Mouse (Mus musculus): Measurements from ENCODE around the gene Clip1. TPM values are rescaled to one million over a fixed set of nuclear protein-coding genes. Genes with fewer than 3 reads are reported as not detected.

Clip1 gene
- polyA plus RNA-seq (2012; rRNA removed) = 90.5 and 98.9 TPM in 2 replicates

GRCm38 (mm10) chr5:123684221-123685144, at the start of gene Clip1:
Gene Clip1, minus strand, starts transcription at chr5:123684618.

DNA sequence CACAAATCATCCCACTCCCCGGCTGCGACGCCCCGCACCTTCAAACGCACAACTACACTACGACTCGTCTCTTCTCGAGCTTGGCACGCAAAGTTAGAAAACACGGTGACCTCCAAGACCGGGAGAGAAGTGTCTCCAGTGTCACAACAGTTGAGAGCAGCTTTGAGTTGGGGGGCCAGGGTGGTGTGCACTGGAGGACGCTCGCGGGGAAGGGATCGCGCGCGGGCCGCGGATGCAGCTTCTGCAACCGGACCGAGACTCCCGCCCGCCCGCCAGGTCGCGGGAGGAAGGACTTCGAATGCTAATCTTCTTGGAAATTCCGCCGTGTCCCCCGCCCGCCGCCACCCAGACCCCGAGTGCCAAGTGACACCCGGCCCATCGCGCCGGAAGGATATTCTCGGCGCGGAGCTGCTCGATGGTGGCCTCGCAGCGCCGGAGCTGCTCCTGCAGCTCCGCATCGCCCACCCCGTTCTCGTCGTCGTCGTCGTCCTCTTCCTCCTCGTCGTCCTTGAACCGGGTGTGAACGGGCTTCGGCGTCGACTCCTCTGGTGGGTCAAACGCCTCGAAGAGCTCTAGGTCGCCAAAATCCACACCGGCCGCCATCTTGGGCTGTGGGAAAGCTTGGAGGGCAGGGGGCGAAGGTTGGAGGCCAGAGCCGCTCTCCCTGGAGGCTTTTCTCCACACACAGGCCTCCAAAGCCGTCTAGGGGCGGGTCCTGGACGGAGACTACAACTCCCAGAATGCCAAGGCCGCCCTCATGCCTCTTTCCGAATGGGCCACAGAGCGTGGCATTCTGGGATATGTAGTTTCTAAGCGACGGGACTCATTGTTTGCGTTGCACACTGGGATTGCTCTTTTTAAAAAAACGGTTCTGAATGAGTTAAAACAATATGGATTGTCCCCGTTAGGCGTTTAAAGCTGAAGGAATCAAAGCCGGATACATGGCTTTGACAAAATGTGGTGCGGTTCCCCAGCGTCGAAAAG, 36.2 kb upstream of the Clip1 start, which contains the start of gene Zcchc8:
Gene Zcchc8 (minus strand): TSS at position 773 of the 984 bp plus-strand sequence.

DNA sequence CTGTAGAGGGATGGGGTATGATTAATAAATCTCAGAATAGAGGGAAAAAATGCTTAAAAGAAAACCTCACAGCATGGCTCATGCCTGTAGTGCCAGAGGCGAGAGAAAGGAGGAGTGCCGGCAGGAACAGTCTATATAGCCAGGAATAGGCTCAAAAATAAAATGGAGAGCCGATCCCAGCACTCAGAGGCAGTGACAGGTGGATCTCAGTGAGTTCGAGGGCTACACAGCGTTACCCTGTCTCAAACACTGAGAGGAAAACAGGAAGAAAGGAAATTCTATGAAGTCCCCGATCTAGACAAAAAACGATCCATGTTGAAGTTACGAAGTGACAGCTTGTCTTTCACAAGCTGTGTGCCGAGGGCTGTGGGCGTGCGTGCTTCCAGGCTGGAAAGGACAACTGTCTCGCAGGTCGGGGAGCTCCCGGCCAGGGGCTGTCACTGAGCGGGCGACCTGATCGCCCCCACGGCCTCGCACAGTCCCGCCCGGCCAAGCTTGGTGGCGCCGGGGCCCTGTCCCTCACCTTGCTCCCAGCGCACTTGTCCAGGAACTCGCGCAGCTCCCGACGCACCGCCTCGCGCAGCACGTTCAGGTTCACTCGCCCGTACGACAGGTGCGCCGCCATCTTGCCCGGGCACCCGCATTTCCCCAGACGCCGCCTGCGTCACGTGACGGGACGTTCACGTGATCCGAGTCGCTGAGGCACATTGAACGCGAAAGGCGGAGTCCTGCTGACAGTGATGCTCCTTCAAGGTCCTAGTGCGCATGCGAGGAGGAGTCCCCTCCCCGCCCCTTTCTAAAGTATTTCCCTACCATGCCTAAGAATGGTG, 111.8 kb downstream of the Clip1 start, which contains the start of gene Vps33a:
Gene Vps33a (minus strand): TSS at position 682 of the 830 bp plus-strand sequence.

Other genes starting within 250 kb of the Clip1 start
- gene Lrrc43, start 195.3 kb downstream of the Clip1 start, polyA plus RNA-seq (2012; rRNA removed) = 0.84 and 1.1 TPM in 2 replicates
- gene Il31, start 195.1 kb downstream of the Clip1 start, polyA plus RNA-seq (2012; rRNA removed) = not detected in 2 replicates
- gene B3gnt4, start 174.2 kb downstream of the Clip1 start, polyA plus RNA-seq (2012; rRNA removed) = 3.0 and 3.1 TPM in 2 replicates
- gene Diablo, start 160.4 kb downstream of the Clip1 start, polyA plus RNA-seq (2012; rRNA removed) = 91.4 and 98.8 TPM in 2 replicates
- 8.7 and 12.9 TPM in 2 replicates for gene Gm49027, start 159.1 kb downstream of the Clip1 start, polyA plus RNA-seq (2012; rRNA removed)
- gene Vps33a, start 111.6 kb downstream of the Clip1 start, polyA plus RNA-seq (2012; rRNA removed) = 36.7 and 38.2 TPM in 2 replicates
- gene Zcchc8, start 36.5 kb upstream of the Clip1 start, polyA plus RNA-seq (2012; rRNA removed) = 76.6 and 77.2 TPM in 2 replicates
- gene Rsrc2, start 64.8 kb upstream of the Clip1 start, polyA plus RNA-seq (2012; rRNA removed) = 117 and 121 TPM in 2 replicates
- gene Kntc1, start 65.1 kb upstream of the Clip1 start, polyA plus RNA-seq (2012; rRNA removed) = 5.1 and 6.6 TPM in 2 replicates
- not detected in 2 replicates for gene Hcar2, start 180.9 kb upstream of the Clip1 start, polyA plus RNA-seq (2012; rRNA removed)
- 0.56 and 0.70 TPM in 2 replicates for gene Hcar1, start 195.4 kb upstream of the Clip1 start, polyA plus RNA-seq (2012; rRNA removed)
- gene Denr, start 222.6 kb upstream of the Clip1 start, polyA plus RNA-seq (2012; rRNA removed) = 62.9 and 66.0 TPM in 2 replicates
- gene Gm43518, start 242.8 kb upstream of the Clip1 start, polyA plus RNA-seq (2012; rRNA removed) = 1.2 and 2.0 TPM in 2 replicates
- 6.4 and 7.0 TPM in 2 replicates for gene Ccdc62, start 246.1 kb upstream of the Clip1 start, polyA plus RNA-seq (2012; rRNA removed)